Mouse (Mus musculus): ENCODE data around the gene Tmem242. TPM values are rescaled to one million over a fixed set of nuclear protein-coding genes. Genes with fewer than 3 reads are reported as not detected.

The Tmem242 gene
- 2.1 and 3.7 TPM in 2 replicates for polyA plus RNA-seq (2012; rRNA removed)

DNA sequence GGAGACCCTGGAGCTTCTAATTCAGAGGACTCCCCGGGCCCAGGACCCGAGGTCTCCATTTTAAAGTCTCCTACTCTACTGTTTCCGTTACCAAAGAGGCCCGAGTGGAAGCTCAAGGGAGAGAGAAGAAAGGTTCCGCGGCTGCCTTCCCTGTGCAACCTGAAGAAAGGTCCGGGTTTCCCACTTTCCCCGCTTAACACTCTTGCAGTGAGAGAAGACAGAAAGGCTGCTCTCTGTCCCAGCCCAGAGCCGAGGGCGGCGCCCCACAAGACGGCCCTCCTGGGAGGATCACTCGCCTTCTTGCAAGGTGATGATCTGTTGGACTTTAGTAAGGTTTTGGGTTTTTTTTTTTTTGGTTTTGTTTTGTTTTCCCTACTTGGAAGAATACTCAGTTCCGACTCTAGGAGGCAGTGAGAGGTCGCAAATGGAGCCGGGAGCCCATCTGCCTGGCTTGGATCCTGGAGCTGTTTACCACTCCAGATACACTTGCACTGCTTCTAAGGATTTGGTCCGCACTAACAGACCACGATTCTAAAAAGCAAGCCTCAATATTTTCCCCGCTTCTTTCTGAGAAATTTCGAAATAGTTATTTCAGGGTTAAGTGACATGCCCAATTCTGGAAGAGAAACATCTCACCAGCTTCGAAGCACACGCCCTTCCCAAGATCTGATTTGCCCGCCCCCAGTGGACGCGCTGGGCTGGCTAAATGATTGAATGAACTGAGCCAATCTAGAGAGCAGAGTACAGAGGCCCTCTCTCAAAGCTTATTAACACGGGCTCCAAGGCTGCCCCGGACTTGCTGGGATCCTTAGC is at the start of gene Tmem242:
Gene Tmem242 (minus strand): TSS at position 101 of the 813 bp plus-strand sequence.
- Histone ChIP-seq H3K27ac (ENCODE audit: insufficient read depth, low read depth, low read length) (peak within 1 kb of the TSS; percentile 78), H3K4me3 (ENCODE audit: low read depth, low read length) (peak within 1 kb of the TSS; percentile 85), H3K27me3 (ENCODE audit: control insufficient read depth, insufficient read depth, low read length) (no peaks in the 10 kb centered on the region), H3K4me1 (ENCODE audit: control insufficient read depth, insufficient read depth, insufficient read length, low read length) (peaks cover 2% of the 10 kb centered on the region), H3K36me3 (ENCODE audit: control insufficient read depth, insufficient read depth, low read length) (peaks cover 5% of the 10 kb centered on the region)
- peak; percentile 59 for TF ChIP-seq POLR2A (IDR thresholded peaks at IDR 0.05; ENCODE audit: low read depth, low read length)
- peak; percentile 78; the same call in 1 of the 2 replicates for TF ChIP-seq CTCF (IDR thresholded peaks at IDR 0.05; ENCODE audit: extremely low read depth, insufficient read length, insufficient replicate concordance, low read depth, low read length)
- WGBS = 1% methylated on average over 27 of the region's 27 CpGs

- no peak for TF ChIP-seq CTCF (IDR thresholded peaks at IDR 0.05; ENCODE audit: extremely low read depth, insufficient read length, insufficient replicate concordance, low read depth, low read length)
- no peak for TF ChIP-seq POLR2A (IDR thresholded peaks at IDR 0.05; ENCODE audit: low read depth, low read length)
- H3K4me3 ChIP-seq (ENCODE audit: low read depth, low read length) = no peak overlapping the region
- H3K27ac ChIP-seq (ENCODE audit: insufficient read depth, low read depth, low read length) = no peak overlapping the region
- WGBS = 70% methylated on average over 9 of the region's 9 CpGs
- H3K27me3 ChIP-seq (ENCODE audit: control insufficient read depth, insufficient read depth, low read length) = no peaks in the 10 kb centered on the region
- H3K4me1 ChIP-seq (ENCODE audit: control insufficient read depth, insufficient read depth, insufficient read length, low read length) = no peaks in the 10 kb centered on the region
- no peaks in the 10 kb centered on the region for H3K36me3 ChIP-seq (ENCODE audit: control insufficient read depth, insufficient read depth, low read length)
Observed at GRCm38 (mm10) chr17:5488156-5488555, 48.1 kb upstream of the Tmem242 start.

DNA sequence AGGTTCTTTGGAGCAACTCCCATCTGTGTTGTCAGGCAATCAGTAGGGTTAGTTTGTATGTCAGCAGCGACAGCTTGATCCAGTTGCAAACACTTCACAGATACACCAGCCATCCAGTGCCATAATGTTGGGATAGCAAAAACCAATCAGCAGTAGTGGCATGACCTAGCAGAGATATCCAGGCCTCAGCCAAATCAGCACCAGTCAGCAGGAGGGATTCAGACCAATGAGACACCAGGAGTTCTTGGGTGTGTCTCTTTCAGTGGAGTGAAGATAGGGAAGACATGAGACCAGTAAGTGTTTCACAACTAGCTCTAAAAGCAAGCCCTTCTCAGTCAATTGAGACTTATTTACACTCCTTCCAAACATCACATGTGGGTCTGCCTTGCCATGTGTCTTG is 44.6 kb upstream of the Tmem242 start:
- H3K36me3 ChIP-seq (ENCODE audit: control insufficient read depth, insufficient read depth, low read length) = no peaks in the 10 kb centered on the region
- no peaks in the 10 kb centered on the region for H3K4me1 ChIP-seq (ENCODE audit: control insufficient read depth, insufficient read depth, insufficient read length, low read length)
- no peaks in the 10 kb centered on the region for H3K27me3 ChIP-seq (ENCODE audit: control insufficient read depth, insufficient read depth, low read length)
- no peak for TF ChIP-seq POLR2A (IDR thresholded peaks at IDR 0.05; ENCODE audit: low read depth, low read length)
- no peak for TF ChIP-seq CTCF (IDR thresholded peaks at IDR 0.05; ENCODE audit: extremely low read depth, insufficient read length, insufficient replicate concordance, low read depth, low read length)
- 93% methylated on average over 1 of the region's 1 CpGs for WGBS
- no peak overlapping the region for H3K4me3 ChIP-seq (ENCODE audit: low read depth, low read length)
- no peak overlapping the region for H3K27ac ChIP-seq (ENCODE audit: insufficient read depth, low read depth, low read length)

DNA sequence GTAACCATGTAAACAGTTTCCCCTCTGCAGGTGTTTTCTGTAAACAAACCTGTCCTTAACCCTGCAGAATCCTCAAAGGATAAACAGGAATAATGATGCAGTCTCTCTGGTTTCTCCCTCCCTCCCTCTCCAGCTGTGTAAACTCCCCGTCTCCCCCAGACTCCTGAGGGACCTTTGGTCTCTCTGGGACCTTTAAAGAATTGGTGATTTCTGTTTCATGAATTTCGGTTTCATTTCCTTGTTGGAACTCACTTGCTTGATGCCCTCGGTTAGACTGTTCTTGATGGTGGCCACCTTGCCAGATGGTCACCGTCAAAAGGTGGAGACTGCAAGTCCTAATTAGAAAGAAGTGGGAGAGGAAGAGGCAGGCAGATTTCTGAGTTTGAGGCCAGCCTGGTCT is 43.4 kb upstream of the Tmem242 start:
- H3K27me3 ChIP-seq (ENCODE audit: control insufficient read depth, insufficient read depth, low read length) = no peaks in the 10 kb centered on the region
- no peaks in the 10 kb centered on the region for H3K36me3 ChIP-seq (ENCODE audit: control insufficient read depth, insufficient read depth, low read length)
- no peak overlapping the region for H3K4me3 ChIP-seq (ENCODE audit: low read depth, low read length)
- no peak for TF ChIP-seq CTCF (IDR thresholded peaks at IDR 0.05; ENCODE audit: extremely low read depth, insufficient read length, insufficient replicate concordance, low read depth, low read length)
- no peak for TF ChIP-seq POLR2A (IDR thresholded peaks at IDR 0.05; ENCODE audit: low read depth, low read length)
- H3K27ac ChIP-seq (ENCODE audit: insufficient read depth, low read depth, low read length) = peak overlapping the region; percentile 0; the same call in 1 of the 2 replicates
- WGBS = 9% methylated on average over 4 of the region's 4 CpGs
- H3K4me1 ChIP-seq (ENCODE audit: control insufficient read depth, insufficient read depth, insufficient read length, low read length) = no peaks in the 10 kb centered on the region

DNA sequence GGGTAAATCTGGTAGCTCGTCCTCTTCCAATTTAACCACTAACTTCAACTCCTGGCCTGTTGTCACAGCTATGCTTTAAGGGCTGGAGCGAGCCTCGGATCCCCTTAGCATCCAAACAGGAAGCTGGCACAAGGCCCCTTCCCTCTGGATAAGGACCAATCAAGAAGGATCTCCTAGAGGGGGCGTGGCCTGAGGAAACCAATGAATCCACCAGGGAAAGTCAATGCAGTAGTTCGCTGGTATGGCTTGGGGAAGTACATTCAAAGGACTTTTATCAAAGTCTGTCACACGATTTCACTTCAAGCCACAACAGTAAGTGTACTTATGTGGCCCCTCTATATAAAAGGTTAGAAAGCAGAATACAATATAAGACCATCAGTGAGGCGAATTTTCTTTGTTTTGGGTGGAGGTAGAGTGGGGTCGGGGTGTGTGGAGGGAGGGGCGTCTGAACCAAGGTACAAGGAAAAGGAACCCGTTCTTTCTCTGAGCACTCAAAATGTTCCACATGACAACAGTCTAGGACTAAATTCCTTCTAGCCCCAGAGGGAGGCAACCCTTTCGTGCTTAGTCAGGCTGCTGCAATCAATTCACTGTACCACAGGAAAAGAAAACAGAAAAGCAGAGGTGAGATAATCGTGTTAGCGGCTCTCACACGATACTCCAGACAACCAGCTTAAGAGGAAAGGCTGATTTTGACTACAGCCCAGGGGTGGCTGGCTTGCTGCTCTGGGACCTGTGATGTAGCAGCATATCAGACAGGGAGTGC is 36.1 kb upstream of the Tmem242 start:
- Histone ChIP-seq H3K4me3 (ENCODE audit: low read depth, low read length) (no peak overlapping the region), H3K36me3 (ENCODE audit: control insufficient read depth, insufficient read depth, low read length) (no peaks in the 10 kb centered on the region), H3K4me1 (ENCODE audit: control insufficient read depth, insufficient read depth, insufficient read length, low read length) (no peaks in the 10 kb centered on the region), H3K27me3 (ENCODE audit: control insufficient read depth, insufficient read depth, low read length) (no peaks in the 10 kb centered on the region), H3K27ac (ENCODE audit: insufficient read depth, low read depth, low read length) (no peak overlapping the region)
- TF ChIP-seq POLR2A (IDR thresholded peaks at IDR 0.05; ENCODE audit: low read depth, low read length) (no peak), CTCF (IDR thresholded peaks at IDR 0.05; ENCODE audit: extremely low read depth, insufficient read length, insufficient replicate concordance, low read depth, low read length) (no peak)
- 57% methylated on average over 14 of the region's 14 CpGs for WGBS

DNA sequence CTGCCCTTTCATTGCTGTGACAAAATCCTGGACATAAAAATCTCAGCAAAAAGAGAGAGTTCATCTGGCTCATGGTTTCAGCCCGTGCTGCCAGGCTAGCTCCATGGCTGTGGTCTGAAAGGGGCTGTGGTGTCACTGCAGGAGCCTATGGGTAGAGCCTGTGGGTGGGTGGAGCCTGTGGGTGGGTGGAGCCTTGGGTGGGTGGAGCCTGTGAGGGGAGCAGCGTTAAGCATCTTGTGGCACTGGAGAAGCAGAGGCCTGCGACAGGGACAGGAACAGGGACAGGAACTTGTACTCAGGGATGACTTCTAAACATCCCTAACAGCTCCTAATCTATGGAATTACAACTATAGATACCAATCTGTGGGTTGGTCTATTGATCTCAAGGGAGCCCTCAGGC is 32.2 kb upstream of the Tmem242 start:
- Histone ChIP-seq H3K27ac (ENCODE audit: insufficient read depth, low read depth, low read length) (no peak overlapping the region), H3K4me3 (ENCODE audit: low read depth, low read length) (no peak overlapping the region), H3K36me3 (ENCODE audit: control insufficient read depth, insufficient read depth, low read length) (no peaks in the 10 kb centered on the region), H3K4me1 (ENCODE audit: control insufficient read depth, insufficient read depth, insufficient read length, low read length) (no peaks in the 10 kb centered on the region), H3K27me3 (ENCODE audit: control insufficient read depth, insufficient read depth, low read length) (no peaks in the 10 kb centered on the region)
- TF ChIP-seq POLR2A (IDR thresholded peaks at IDR 0.05; ENCODE audit: low read depth, low read length) (no peak), CTCF (IDR thresholded peaks at IDR 0.05; ENCODE audit: extremely low read depth, insufficient read length, insufficient replicate concordance, low read depth, low read length) (no peak)
- WGBS = 47% methylated on average over 3 of the region's 3 CpGs

GRCm38 (mm10) chr17:5467177-5467576 is 27.1 kb upstream of the Tmem242 start:
- TF ChIP-seq POLR2A (IDR thresholded peaks at IDR 0.05; ENCODE audit: low read depth, low read length) (no peak), CTCF (IDR thresholded peaks at IDR 0.05; ENCODE audit: extremely low read depth, insufficient read length, insufficient replicate concordance, low read depth, low read length) (no peak)
- H3K27ac ChIP-seq (ENCODE audit: insufficient read depth, low read depth, low read length) = no peak overlapping the region
- no peaks in the 10 kb centered on the region for H3K36me3 ChIP-seq (ENCODE audit: control insufficient read depth, insufficient read depth, low read length)
- H3K27me3 ChIP-seq (ENCODE audit: control insufficient read depth, insufficient read depth, low read length) = no peaks in the 10 kb centered on the region
- WGBS = 46% methylated on average over 4 of the region's 4 CpGs
- no peak overlapping the region for H3K4me3 ChIP-seq (ENCODE audit: low read depth, low read length)
- no peaks in the 10 kb centered on the region for H3K4me1 ChIP-seq (ENCODE audit: control insufficient read depth, insufficient read depth, insufficient read length, low read length)

Data from small intestine, adult 2 months (tissue).